Mouse (Mus musculus) adrenal gland, adult (tissue): ENCODE measurements around the gene Cdkn2c.

Experiments
- DNase-seq, 2 experiments: peaks; one replicate each; pipeline ENCODE4 v3.0.0; 2022 to 2023; ENCODE audit warnings: low spot score in 1 of 2; ENCODE audit not compliant: inconsistent age in 2 of 2

Cdkn2c gene

DNA sequence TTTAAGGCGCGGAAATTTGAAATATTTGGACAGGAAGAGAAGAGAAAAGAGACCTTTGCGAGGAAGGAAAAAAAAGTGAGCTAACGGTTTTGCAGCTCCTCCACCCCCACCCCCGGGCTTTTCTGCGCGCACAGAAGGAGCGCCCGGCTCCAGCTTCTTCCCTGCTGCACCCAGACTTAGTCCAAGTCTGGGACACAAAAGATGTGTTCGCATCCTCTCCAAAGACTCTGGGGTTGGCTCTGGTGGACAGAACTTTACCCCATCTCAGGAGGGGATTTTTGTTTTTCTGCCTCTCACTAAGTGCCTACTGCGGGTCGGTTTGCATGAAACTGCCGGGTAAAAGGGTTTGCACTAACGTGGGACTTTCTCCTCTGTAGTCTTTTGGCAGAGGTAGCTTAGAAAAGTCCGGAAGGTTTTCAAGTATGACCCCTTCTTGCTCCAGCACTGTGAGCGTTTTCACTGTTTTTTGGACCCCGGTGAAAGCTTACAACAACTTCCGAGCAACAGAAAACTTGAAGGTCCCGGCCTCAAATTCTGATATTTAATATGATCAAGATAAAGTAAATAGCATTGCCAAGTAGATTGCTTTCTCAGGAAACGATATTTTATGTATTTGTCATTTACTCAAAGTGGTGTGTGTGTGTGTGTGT lies 9.0 kb downstream of the Cdkn2c start:
- DNase-seq = peak in 1 of 2 experiments; percentile 88

- DNase-seq = peak; percentile 76 to 95
Observed at GRCm38 (mm10) chr4:109657021-109657850, 9.8 kb downstream of the Cdkn2c start.

GRCm38 (mm10) chr4:109656301-109656700 lies 10.7 kb downstream of the Cdkn2c start:
- DNase-seq = peak; percentile 18 to 82

GRCm38 (mm10) chr4:109655738-109656137 lies 11.3 kb downstream of the Cdkn2c start:
- DNase-seq = no peak

DNA sequence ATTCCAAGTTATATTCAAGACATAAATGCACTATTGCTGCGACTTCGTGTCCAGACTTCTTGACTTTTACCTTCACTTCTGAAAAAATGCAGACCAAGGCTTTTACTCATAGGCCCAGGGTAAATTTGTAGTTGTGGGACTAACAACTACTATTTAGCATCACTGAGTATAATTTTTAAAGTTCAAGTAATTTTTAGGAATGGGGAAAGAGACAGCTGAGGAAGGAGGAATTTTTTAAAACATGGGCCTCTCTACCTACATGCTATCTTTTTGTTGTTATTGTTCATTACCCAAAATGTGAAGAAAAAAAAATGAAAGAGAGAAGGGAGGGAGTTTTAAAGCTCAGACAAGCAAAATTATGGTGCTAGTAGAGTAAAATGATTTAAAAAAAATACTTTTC lies 12.3 kb downstream of the Cdkn2c start:
- peak in 1 of 2 experiments; percentile 62 for DNase-seq

GRCm38 (mm10) chr4:109653251-109653650 lies 13.7 kb downstream of the Cdkn2c start:
- DNase-seq = peak; percentile 14 to 68

DNA sequence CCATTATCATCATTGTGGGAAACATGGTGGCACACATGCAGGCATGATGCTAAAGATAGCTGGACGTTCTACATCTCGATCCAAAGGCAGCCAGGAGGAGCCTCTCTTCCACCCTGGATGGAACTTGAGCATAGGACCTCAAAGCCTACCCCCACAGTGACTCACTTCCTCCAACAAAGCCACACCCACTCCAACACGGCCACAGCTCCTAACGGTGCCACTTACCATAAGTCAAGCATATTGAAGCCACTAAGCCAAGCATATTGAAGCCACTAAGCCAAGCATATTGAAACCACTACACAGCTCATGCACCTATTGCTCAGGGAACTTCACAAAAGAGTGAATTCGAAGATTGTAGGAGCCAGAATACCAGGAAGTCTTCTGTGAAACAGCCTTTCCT lies 17.7 kb downstream of the Cdkn2c start:
- DNase-seq = no peak

DNA sequence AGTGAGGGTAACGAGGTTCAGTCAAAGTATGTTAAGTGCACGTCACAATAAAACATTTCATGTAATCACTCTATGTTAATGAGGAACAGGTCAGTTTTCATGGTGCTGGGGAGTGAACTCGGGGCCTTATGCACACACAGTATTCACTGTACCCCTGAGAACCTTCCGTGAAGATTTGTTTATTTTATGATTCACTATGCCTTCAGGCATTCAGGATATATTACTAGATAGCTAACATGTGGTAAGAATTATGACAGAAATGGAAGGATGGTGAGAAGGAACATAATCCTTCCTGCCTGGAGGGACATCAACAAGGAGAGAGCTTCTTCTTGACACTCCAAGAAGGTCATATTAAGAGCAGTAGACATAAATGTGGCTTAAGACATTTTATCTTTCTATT lies 19.7 kb downstream of the Cdkn2c start:
- DNase-seq = no peak

DNA sequence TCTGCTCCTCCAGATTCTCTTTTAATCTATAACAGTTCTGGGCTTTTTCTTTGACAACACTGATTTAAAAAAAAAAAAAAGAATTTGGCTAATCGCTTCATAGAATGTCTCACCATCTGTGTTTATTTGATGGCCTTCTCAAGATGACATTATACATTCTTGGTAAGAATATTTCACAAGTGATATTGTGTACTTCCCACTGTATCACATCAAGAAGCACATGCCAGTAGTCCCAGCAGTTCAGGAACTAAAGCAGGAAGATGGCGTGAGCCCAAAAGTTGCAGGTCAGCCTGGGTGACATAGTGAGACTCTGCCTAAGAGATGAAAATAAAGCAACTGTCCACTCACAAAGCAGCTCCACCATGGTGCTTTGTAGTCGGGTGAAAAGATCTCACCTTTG lies 25.5 kb downstream of the Cdkn2c start:
- DNase-seq = no peak

DNA sequence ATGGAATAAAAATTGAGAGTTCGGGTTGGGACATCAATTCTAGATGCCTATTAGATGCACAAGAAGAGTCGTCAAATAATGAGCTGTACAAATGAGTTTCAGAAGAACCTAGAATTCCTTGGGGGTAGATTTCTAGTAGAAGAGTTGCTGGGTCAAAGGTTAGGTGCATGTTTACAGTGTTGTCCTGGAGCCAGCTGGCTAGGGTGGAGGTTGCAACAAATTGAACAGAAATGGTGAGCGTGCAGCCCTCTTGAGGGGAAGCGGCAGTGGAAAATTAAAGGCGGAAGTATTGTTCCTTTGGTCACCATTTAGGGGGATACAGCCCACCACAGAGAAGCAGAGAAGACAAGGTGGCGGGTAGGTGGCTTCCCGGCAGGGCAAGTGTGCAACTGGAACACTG lies 26.8 kb downstream of the Cdkn2c start:
- DNase-seq = peak in 1 of 2 experiments; percentile 58

DNA sequence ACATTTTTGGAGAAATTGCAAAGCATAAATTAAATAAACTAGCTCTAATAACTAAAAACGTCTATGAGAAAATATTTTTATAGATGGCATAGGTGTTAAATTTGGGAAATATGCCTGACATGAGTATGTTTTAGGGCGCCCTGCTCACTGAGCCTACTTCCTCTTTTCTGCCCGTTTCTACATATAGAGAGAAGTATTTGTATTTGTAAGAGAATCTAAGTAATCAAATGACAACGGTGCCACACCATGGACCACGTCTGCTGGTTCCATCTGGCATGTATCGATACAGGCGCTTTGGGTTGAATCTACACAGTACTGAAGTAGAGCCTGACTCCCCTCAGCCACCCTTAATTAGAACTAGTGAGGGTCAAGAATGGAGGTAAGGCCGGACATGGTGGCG lies 27.6 kb downstream of the Cdkn2c start:
- DNase-seq = no peak

DNA sequence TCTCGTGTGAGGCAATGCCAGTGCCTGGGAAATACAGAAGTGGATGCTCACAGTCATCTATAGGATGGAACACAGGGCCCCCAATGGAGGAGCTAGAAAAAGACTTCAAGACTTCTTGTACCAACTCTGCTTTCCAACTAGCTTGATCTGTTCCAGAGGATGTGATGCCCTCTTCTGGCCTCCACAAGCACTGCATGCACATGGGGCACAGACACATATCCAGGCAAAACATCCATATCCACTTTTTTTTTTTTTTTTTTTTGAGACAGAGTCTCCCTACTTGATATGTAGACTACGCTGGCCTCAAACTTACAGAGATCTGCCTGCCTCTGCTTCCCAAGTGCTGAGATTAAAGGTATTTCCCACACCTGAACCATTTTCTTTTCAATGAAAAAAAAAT lies 32.0 kb downstream of the Cdkn2c start:
- no peak for DNase-seq

DNA sequence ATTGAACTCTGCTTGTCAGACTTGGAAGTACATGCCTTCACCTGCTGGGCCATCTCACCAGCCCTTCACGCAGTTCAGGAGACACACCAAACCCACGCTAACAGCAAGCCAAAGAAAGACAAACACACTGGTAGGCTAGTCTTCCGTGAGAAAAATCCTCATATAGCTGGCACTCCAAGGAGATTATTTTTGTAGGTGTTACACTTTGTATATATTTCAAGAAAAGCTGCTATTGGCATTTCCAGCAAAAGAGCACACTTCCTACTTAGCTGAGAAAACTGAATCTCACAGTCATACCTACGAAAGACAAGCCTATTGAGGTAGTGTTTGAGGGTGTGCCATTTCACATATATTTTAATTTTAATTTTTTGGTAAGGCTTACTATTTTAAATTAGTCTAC lies 36.0 kb downstream of the Cdkn2c start:
- DNase-seq = no peak

DNA sequence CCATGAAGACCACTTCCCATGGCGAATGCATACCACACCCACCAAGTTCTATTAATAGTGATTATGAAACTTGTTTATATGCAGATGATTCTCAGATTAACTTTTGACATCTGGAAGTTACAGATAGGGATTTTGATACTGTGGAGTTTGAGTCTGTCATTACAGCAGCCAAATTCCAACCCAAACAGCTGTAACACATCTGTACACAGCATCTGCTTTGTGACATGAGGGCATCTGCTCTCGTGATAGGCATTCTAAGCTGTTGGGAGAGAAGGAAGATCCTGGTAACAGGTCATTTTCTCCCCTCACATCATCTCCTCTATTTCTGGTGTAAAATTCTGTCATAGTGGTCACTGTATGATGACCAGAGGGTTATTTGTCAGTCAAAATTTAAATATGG lies 36.8 kb downstream of the Cdkn2c start:
- DNase-seq = no peak

GRCm38 (mm10) chr4:109612596-109612995 lies 54.4 kb downstream of the Cdkn2c start:
- no peak for DNase-seq
